Mouse (Mus musculus): ENCODE results near the gene Mms22l.
"Not testable (repeated sequence)": the region's sequence is repeated elsewhere in the genome, so short reads cannot be mapped to it uniquely, and the experiment has no call there.

The Mms22l gene

GRCm38 (mm10) chr4:24496116-24496952, at the start of gene Mms22l:
Gene Mms22l (plus strand): TSS chr4:24496451.
- DNase-seq = peak; percentile 96

GRCm38 (mm10) chr4:24484046-24484445, 12.2 kb upstream of the Mms22l start:
- not testable (repeated sequence) for DNase-seq

GRCm38 (mm10) chr4:24496953-24497319, 685 bp downstream of the Mms22l start:
- DNase-seq = no peak

DNA sequence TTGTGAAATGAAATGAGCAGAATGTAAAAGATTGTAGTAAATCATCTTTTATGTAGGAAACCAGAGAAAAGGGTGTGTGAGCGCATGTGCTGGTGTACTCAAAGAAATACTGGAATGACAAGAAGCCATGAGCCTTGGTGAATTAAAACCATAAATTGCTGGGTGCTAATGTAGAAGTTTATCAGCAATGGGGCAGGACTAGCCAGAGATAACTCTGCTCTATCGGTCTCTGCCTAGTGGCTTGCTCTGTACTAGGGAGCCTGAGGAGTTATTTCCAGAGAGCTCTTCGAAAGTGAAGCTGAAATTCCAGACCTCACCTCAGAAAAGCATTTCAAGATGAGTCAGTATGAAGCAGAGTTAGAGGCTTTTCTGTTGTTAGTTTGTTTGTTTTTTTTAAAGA, 12.9 kb downstream of the Mms22l start:
- DNase-seq = no peak

DNA sequence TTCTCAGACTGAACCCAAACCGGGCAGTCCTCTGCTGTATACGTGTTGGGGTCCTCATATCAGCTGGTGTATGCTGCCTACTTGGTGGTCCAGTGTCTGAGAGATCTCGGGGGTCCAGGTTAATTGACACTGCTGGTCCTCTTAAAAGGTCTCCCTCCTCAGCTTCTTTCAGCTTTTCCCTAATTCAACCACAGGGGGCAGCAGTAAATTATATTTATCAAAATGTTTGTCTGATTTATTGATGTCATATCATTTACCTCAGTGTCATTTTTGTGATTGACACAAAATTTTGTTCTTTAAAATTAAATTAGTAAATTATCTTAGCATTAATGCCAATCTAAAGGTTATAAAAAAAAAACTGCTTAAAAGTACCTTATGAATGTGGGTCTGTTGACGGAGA, 40.7 kb downstream of the Mms22l start:
- DNase-seq = no peak

GRCm38 (mm10) chr4:24543421-24543820, 47.2 kb downstream of the Mms22l start:
- DNase-seq = no peak

DNA sequence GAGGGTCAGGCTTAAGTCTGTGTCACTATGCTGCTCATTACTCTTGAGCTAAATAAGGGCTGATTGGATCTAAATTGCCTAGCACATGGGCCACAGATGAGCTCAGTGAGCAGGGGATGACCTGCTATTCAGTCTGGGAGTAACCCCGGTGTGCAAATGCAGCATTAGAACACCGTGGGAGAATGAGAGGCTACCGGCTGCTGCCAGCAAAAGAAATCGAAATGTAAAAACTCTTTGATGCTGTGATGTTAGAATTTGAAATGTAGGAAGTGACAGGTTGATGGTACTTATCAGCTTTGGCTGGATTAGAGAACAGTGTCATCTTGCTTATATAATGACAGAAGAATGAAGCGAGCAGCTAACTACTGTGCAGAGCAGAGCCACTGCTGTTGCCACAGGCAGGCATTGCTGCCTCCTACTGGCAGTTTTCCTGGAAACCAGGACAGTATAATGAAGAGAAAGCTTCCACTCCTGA, 48.5 kb downstream of the Mms22l start:
- peak; percentile 63 to 71 for DNase-seq

GRCm38 (mm10) chr4:24556116-24556820, 60.0 kb downstream of the Mms22l start:
- DNase-seq = no peak

- DNase-seq = no peak
Measured at GRCm38 (mm10) chr4:24557149-24557548, 60.9 kb downstream of the Mms22l start.

DNA sequence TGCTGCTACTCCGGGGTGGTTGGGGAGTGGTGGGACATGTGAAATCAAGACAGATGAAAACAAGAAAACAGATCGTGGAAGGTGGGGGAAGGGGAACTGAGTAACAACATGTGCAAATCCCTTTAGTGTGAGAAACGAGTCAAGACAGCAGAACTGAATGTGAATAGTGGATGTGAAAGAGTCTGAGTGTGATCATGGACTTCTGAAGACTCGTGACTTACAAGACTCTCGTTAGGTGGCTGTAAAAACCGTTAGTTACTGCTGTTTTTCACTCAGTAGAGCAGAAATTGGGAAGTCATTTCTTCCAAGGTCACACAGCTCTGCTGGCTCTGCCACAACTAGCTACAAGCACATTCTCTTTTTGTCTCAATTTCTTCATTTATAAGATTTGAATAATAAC, 71.8 kb downstream of the Mms22l start:
- DNase-seq = no peak

- no peak for DNase-seq
Measured at GRCm38 (mm10) chr4:24568989-24569556, 72.8 kb downstream of the Mms22l start.

DNA sequence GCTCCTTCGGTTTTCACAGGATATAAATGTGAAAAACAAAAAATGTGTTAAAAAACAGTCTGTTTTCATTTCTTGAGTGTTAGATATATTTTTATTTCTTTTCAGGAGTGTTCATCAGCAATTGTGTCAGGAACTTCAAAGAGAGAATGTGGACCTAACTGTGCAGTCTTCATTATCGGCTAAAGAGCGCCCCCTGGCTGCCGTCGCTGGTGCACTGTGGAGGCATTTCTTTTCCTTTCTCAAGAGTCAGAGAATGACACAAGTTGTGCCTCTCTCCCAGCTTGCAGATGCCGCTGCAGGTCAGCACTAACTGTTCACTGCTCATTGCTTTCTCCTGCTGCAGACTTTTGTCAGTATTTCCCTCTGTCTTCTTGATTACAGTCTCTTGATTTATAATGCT, 78.0 kb downstream of the Mms22l start:
- DNase-seq = peak; percentile 73 to 85

- DNase-seq = no peak
Measured at GRCm38 (mm10) chr4:24577594-24577993, 81.3 kb downstream of the Mms22l start.

DNA sequence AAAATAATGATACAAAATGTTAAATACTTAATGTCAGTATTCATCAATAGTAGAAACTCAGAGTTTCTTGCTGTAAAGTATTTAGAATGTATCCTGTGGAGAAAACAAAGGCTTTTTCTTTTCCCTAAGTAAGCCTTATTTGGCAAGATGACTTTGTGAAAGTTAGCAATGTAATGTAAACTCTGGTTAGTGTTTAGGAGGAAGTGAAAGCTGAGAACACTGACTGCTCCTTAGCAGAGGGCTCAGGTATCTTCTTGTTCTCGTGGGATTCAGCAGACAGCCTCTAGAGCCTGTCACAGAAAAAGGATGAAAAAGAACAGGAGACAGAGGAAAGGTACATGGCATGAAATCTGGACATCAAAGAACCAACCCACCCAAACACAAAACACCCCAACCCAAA, 86.0 kb downstream of the Mms22l start:
- DNase-seq = no peak

DNA sequence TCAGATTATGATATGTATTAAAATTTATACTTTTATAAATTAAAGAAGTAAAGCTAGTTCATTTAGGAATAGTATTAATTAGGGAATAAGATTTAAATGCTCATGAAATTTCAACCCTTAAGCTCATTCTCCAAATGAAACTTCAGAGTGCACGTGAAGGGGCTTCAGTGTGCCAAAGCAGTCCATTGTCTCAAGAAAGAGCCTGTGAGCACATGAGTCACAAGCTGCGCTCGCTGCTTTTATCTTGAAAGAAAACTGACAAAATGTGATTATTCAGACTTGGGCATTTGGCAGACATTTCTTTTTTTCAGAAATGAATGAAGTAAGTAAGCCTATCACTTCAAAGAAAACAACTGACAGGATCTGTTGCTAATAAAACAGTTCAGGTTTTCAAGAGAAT, 87.7 kb downstream of the Mms22l start:
- no peak for DNase-seq

DNA sequence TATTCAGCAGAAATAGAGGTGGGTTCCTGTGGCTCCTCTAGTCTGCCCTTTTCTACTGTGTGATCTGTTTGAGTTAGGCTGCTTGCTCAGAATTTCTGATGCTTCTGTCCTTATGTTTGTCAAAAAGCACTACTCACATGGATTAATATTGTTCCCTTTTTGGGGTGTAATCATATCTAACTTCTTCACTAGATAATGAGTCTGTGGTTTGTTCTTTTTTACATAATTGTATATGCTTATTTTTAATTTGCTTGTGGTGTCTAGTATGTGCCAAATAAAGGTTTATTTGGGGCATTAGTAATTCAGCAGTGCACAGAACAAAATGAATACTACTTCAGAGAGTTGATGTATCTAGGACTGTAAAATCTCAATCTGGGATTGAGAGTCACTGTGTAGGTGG, 98.6 kb downstream of the Mms22l start:
- DNase-seq = no peak

- DNase-seq = no peak
Measured at GRCm38 (mm10) chr4:24596942-24597611, 100.8 kb downstream of the Mms22l start.

DNA sequence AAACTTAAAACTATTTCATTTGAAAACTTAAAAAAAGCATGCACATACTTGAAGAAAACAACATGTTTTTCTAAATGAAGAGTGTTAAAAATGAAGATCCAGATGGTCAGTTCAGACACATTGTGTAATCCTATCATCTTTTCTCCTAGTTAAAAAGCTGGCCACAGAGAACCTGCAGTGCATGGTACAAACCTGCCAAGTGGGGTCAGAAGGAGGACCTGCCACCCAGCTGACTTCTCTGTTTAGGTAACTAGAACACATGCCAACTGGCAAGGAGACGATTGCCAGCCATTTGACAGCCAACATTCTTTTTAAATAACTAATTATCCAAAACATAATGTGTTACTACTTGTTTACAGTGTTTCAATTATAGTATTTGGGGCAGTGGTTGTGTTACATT, 102.4 kb downstream of the Mms22l start:
- no peak for DNase-seq

- no peak for DNase-seq
Measured at GRCm38 (mm10) chr4:24601711-24602110, 105.5 kb downstream of the Mms22l start.

GRCm38 (mm10) chr4:24609085-24609484, 112.8 kb downstream of the Mms22l start:
- DNase-seq = no peak

GRCm38 (mm10) chr4:24609564-24609963, 113.3 kb downstream of the Mms22l start:
- DNase-seq = no peak

DNA sequence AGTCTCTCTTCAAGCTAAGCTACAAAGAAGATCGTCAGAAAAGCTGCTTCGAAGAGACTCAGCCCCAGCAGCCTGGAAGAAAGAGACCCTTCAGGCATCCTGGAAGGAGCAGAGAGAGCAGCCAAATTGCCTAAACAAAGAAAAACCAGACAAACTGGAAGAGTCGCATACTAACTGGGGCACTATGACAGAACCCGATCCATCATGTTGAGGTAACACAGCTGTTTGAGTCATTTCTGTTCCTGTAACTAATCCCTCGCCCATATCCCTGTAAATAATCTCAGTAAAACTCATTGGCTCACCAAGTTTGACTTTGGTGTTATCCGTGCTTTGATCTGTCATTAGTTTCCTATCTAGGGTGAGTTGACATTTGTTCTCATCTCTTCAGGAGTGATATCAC, 123.8 kb downstream of the Mms22l start:
- DNase-seq = no peak

GRCm38 (mm10) chr4:24620440-24620839, 124.2 kb downstream of the Mms22l start:
- peak; percentile 34 to 44 for DNase-seq
